Mouse (Mus musculus): ENCODE data around the gene Foxo3.

DNA sequence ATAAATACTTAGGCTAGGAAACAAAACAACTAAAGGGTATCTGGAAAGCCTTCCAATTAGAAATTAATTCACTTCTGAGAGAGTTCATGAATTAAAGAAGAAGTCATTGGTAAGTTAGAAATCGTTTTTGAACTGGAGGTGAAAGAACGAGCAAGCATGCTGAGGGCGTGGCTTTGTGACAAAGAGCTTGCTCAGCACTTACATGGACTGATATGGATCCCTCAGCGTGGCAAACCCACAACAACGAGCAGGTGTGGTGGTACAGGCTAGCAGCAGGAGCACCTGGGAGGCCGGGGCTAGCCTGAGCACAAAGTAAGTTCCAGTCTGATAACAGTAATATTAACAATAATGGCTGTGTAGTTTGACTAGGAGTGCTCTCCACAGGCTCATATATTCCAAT, 41.2 kb downstream of the Foxo3 start:
- TF ChIP-seq CTCF (conservative IDR thresholded peaks at IDR 0.05 in 1 of 2, IDR thresholded peaks at IDR 0.05 in 1 of 2; ENCODE audit: low read depth in 2 of 2, low read length in 2 of 2): no peak
- TF ChIP-seq RCOR1 (conservative IDR thresholded peaks at IDR 0.05; ENCODE audit: low read depth, low read length): no peak
- TF ChIP-seq MAX (IDR thresholded peaks at IDR 0.05; ENCODE audit: low read length): no peak
- no peak for TF ChIP-seq ETS1 (conservative IDR thresholded peaks at IDR 0.05; ENCODE audit: low read depth, low read length)
- no peak for TF ChIP-seq KAT2A (IDR thresholded peaks at IDR 0.05; ENCODE audit: insufficient replicate concordance, low read length)
- TF ChIP-seq RAD21 (IDR thresholded peaks at IDR 0.05; ENCODE audit: low read depth, low read length): no peak
- TF ChIP-seq NELFE (IDR thresholded peaks at IDR 0.05; ENCODE audit: low read depth, low read length): no peak
- no peak for TF ChIP-seq GABPA (IDR thresholded peaks at IDR 0.05; ENCODE audit: insufficient replicate concordance, low read depth, low read length)
- no peak for TF ChIP-seq ZMIZ1 (IDR thresholded peaks at IDR 0.05; ENCODE audit: low read depth, low read length)
- TF ChIP-seq SIN3A (IDR thresholded peaks at IDR 0.05; ENCODE audit: low read length): no peak
- TF ChIP-seq ZC3H11A (IDR thresholded peaks at IDR 0.05; ENCODE audit: low read depth, low read length): no peak
- no peak for TF ChIP-seq EP300 (IDR thresholded peaks at IDR 0.05; ENCODE audit: low read length)
- TF ChIP-seq POLR2AphosphoS2 (IDR thresholded peaks at IDR 0.05; ENCODE audit: low read depth, low read length): no peak
